Mouse (Mus musculus) cerebellum, adult (tissue): ENCODE data around the gene Gstt4.
"Not testable (repeated sequence)": the region's sequence is repeated elsewhere in the genome, so short reads cannot be mapped to it uniquely, and the experiment has no call there.

Source experiments
- ATAC-seq: cut with Nextera tagmentation; 2 replicates; pipeline ENCODE4 v1.9.2; 2017; ENCODE audit warnings: mild to moderate bottlenecking, moderate library complexity, mixed read lengths; ENCODE audit not compliant: insufficient number of reproducible peaks, low FRiP score, low TSS enrichment

Gstt4 gene

GRCm38 (mm10) chr10:75794880-75795279 is 27.5 kb downstream of the Gstt4 start:
- ATAC-seq = no peak

- ATAC-seq = no peak
These were observed 31.6 kb downstream of the Gstt4 start for GRCm38 (mm10) chr10:75790773-75791172.

- no peak for ATAC-seq
These were observed 32.5 kb downstream of the Gstt4 start for GRCm38 (mm10) chr10:75789841-75790240.

GRCm38 (mm10) chr10:75789081-75789735 is 33.1 kb downstream of the Gstt4 start:
- no peak for ATAC-seq

- no peak for ATAC-seq
These were observed 34.1 kb downstream of the Gstt4 start for GRCm38 (mm10) chr10:75788277-75788676.

GRCm38 (mm10) chr10:75785442-75785841 is 36.9 kb downstream of the Gstt4 start:
- no peak for ATAC-seq

DNA sequence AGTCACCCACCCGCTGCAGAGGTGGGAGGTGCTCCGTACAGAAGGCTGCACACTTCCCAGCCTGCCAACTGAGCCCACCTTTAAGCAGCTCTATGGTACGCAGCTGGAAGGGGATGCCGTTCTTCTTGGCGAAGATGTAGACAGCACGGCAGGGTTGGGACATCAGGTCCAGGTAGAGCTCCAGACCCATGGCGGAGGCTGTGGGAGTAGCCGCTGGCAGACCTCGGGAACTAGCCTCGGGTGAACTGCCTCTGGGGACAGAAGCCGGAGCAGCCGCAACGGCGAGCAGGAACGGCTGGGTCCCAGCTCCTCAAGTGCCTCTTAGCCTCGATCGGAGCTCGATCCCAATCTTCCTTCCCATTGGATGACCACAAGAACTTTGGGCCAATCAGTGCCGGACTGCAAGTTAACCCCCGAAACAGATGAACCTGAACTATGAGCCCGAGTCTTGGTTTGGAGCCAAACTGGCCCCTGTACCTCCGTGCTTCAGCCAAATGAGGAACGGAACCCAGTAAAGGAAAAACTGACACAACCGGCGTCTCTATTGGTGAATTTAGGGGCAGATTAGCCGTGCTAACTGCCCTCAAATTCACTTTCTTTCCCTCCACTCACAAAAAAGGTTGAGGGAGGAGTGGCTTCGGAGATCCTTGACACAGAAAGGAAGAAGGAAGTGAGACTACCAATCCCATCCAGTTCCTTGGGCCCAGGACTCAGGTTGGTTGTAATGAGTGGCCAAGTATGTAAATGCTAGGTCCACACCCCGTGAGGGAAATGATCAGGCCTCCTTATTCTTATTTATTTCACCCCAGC is 41.4 kb downstream of the Gstt4 start, which contains the start of the genes Gm20441 and Gstt3:
TSS of gene Gm20441 (minus strand) at position 186 of the 810 bp plus-strand sequence.
TSS of gene Gstt3 (minus strand) at position 646 of the 810 bp plus-strand sequence.
- 0 out of 2 replicates have a peak, but pooled peaks have one; percentile 40 for ATAC-seq

- no peak for ATAC-seq
These were observed 42.9 kb downstream of the Gstt4 start for GRCm38 (mm10) chr10:75779206-75780174.

GRCm38 (mm10) chr10:75777885-75778284 is 44.5 kb downstream of the Gstt4 start:
- no peak for ATAC-seq

DNA sequence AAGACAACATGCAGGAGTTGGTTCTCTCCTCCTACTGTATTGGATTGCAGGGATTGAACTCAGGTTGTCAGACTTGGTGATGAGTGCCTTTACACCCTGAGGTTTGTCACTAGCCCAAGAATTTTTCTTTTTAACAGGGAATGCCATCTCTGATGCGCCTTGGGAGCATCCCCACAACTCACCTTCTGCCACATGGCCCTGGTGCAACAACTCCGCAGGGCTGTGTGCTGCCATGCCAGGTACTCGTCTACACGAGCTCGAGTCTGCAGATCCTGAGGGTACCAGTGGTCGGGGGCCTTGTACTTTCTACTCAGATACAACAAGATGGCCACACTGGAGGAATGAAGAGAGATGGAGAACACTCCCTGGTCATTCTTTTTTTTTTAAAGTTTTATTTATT is 45.8 kb downstream of the Gstt4 start:
- ATAC-seq = no peak

- no peak for ATAC-seq
These were observed 47.8 kb downstream of the Gstt4 start for GRCm38 (mm10) chr10:75774587-75774986.

GRCm38 (mm10) chr10:75774102-75774501 is 48.2 kb downstream of the Gstt4 start:
- no peak for ATAC-seq

GRCm38 (mm10) chr10:75772795-75773664 is 49.3 kb downstream of the Gstt4 start, which contains the start of gene Ddt:
Gene Ddt (minus strand): TSS chr10:75773414.
- peak; percentile 96 for ATAC-seq

- ATAC-seq = not testable (repeated sequence)
These were observed 54.6 kb downstream of the Gstt4 start for GRCm38 (mm10) chr10:75767756-75768155.

DNA sequence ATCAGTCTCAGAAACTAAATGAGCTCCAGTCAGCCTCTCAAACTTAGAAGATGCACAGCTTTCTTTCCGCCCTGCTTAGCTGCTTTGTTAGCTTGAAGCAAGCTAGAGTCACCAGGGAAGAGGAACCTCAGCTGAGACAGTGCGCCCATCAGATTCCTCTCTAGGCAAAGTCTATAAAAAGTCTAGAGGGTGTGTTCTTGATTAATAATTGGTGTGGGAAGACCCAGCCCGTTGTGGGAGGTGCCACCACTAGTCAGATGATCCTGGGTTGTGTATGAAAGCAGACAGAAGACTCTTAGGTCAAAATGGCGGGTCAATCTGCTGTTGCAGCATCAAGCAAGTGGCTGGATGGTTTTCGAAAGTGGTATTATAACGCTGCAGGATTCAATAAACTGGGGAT is 55.5 kb downstream of the Gstt4 start:
- ATAC-seq = no peak
